Mouse (Mus musculus) ovary, adult 10 weeks (tissue): Measurements from ENCODE around the gene Ccl5. TPM values are rescaled to one million over a fixed set of nuclear protein-coding genes. Genes with fewer than 3 reads are reported as not detected.

Experiments used
- polyA plus RNA-seq: library from polyadenylated mRNA; stranded (reverse); fragments of 350-450 nt; fragmentation: Illumina TruSeq; extraction: RNeasy Lipid Tissue Mini Kit (QIAGEN cat#74804); gene quantifications from one replicate; pipeline ENCODE4 v1.2.3, GENCODE M21; 2014

Gene Ccl5
- 2.0 TPM for polyA plus RNA-seq

GRCm38 (mm10) chr11:83530360-83530759 is at the start of gene Ccl5:
TSS of gene Ccl5 (minus strand) at chr11:83530518.

GRCm38 (mm10) chr11:83578186-83578760 is 48.0 kb upstream of the Ccl5 start, which contains the start of gene Ccl9:
TSS of gene Ccl9 (minus strand) at chr11:83578636.

GRCm38 (mm10) chr11:83522075-83522474 is 8.2 kb downstream of the Ccl5 start, which contains the start of gene Heatr9:
TSS of gene Heatr9 (minus strand) at chr11:83522175.

Other genes starting within 250 kb of the Ccl5 start
- gene Slfn14, start 243.8 kb downstream of the Ccl5 start, polyA plus RNA-seq, result 10.0 TPM
- gene Ap2b1, start 231.5 kb downstream of the Ccl5 start, polyA plus RNA-seq, result 69.3 TPM
- 34.3 TPM for gene Pex12, start 227.9 kb downstream of the Ccl5 start, polyA plus RNA-seq
- gene Rasl10b, start 121.4 kb downstream of the Ccl5 start, polyA plus RNA-seq, result not detected
- not detected for gene Gas2l2, start 101.1 kb downstream of the Ccl5 start, polyA plus RNA-seq
- gene 1700020L24Rik, start 92.8 kb downstream of the Ccl5 start, polyA plus RNA-seq, result not detected
- gene Mmp28, start 67.4 kb downstream of the Ccl5 start, polyA plus RNA-seq, result 0.63 TPM
- gene Taf15, start 57.4 kb downstream of the Ccl5 start, polyA plus RNA-seq, result 154 TPM
- not detected for gene Heatr9, start 8.3 kb downstream of the Ccl5 start, polyA plus RNA-seq
- gene Ccl9, start 48.1 kb upstream of the Ccl5 start, polyA plus RNA-seq, result 11.3 TPM
- 50.4 TPM for gene Ccl6, start 62.6 kb upstream of the Ccl5 start, polyA plus RNA-seq
- not detected for gene Rpl9-ps1, start 115.1 kb upstream of the Ccl5 start, polyA plus RNA-seq
- gene Ccl3, start 118.8 kb upstream of the Ccl5 start, polyA plus RNA-seq, result 2.3 TPM
- not detected for gene Ccl4, start 132.1 kb upstream of the Ccl5 start, polyA plus RNA-seq
- 30.3 TPM for gene Wfdc17, start 173.5 kb upstream of the Ccl5 start, polyA plus RNA-seq
- 4.9 TPM for gene Wfdc18, start 178.5 kb upstream of the Ccl5 start, polyA plus RNA-seq
- gene Wfdc21, start 216.4 kb upstream of the Ccl5 start, polyA plus RNA-seq, result not detected
- 4.9 TPM for gene Heatr6, start 223.2 kb upstream of the Ccl5 start, polyA plus RNA-seq